Mouse (Mus musculus): ENCODE results near the gene Csrp1.

GRCm38 (mm10) chr1:135704317-135704821 lies 15.5 kb upstream of the Csrp1 start:
- TF ChIP-seq POLR2A (IDR thresholded peaks at IDR 0.05; ENCODE audit: insufficient read length, low read depth) (no peak), MAX (IDR thresholded peaks at IDR 0.05; ENCODE audit: low read depth) (no peak), USF1 (IDR thresholded peaks at IDR 0.05; ENCODE audit: low read depth) (no peak), SRF (IDR thresholded peaks at IDR 0.05; ENCODE audit: control insufficient read depth, insufficient read length, low read depth) (no peak)
